In the genomic region with DNA sequence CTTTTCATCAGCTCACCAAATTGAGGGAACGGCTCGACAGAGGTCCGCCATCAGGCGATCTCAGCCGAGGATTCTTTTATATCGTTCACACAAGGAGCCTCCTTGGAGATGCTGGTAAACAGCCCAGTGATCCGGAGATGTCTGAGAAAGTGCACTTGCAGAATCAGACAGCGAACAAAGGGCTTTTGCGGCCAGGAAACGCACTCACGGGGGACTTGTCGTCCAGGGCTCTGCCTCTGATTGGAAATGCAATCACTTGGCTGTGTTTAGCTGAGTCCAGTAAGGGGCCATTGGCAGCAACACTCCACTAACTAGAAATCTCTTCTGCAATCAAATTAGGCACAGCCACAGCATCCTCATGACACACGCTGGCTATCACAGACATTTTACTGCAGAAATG, we compare ENCODE assay signal across 15 mouse cellular contexts.
DNase-seq lines count a peak whose midpoint lies in the region; ATAC-seq lines count a peak whose summit lies in the region.
"Had no signal": no experiment of that assay in that cellular context is flagged by ENCODE, and none has a peak within 500 bp of the region (broad histone marks: within the 10 kb centered on the region; RNA-seq: fewer than 3 reads in every experiment).

No protein-coding gene starts in this region.

- no peak overlapping the region for H3K4me3 ChIP-seq in hindbrain, embryonic 12.5 days
- H3K4me3 ChIP-seq in neural tube, embryonic 12.5 days, result no peak overlapping the region
- H3K4me3 ChIP-seq in kidney, embryonic 14.5 days (ENCODE audit: low read length), result no peak overlapping the region
- H3K4me3 ChIP-seq: heart, embryonic 10.5 days had no signal

- H3K9ac ChIP-seq in hindbrain, embryonic 12.5 days, result 0 out of 2 replicates have a peak overlapping the region, but pooled peaks have one; percentile 5
- no peak overlapping the region for H3K9ac ChIP-seq in neural tube, embryonic 12.5 days
- H3K9ac ChIP-seq in kidney, embryonic 14.5 days (ENCODE audit: low read depth, low read length), result no peak overlapping the region
- H3K9ac ChIP-seq: liver, embryonic 14.5 days had no signal

- peak; percentile 16 to 27 for DNase-seq in layer of hippocampus, postnatal 10 days (ENCODE audit: low spot score in 2 of 2)
- DNase-seq in layer of hippocampus, adult 9-11 months, result no peak
- peak; percentile 67 to 68 for DNase-seq in cerebellum, postnatal 14 days
- no peak for DNase-seq in gastrocnemius, postnatal 10 days
- DNase-seq in lung, postnatal 25 days (ENCODE audit: low spot score), result no peak
- DNase-seq: adrenal gland, adult 8-10 months; kidney, postnatal 4 days; spleen, adult 18-20 months had no signal

- peak overlapping the region; percentile 60 for H3K27ac ChIP-seq in hindbrain, embryonic 12.5 days
- no peak overlapping the region for H3K27ac ChIP-seq in neural tube, embryonic 12.5 days
- no peak overlapping the region for H3K27ac ChIP-seq in kidney, embryonic 14.5 days (ENCODE audit: low read depth, low read length)
- H3K27ac ChIP-seq: heart, embryonic 10.5 days; liver, embryonic 14.5 days; macrophage had no signal

- peak overlapping the region; percentile 33 for H3K4me2 ChIP-seq in hindbrain, embryonic 12.5 days (replicated peaks)
- H3K4me2 ChIP-seq in neural tube, embryonic 12.5 days (replicated peaks), result peak overlapping the region; percentile 28; the same call in 1 of the 2 replicates
- H3K4me2 ChIP-seq in kidney, embryonic 14.5 days (replicated peaks; ENCODE audit: low read depth, low read length), result no peak overlapping the region

- H3K4me1 ChIP-seq in hindbrain, embryonic 12.5 days, result peaks cover 10% of the 10 kb centered on the region
- H3K4me1 ChIP-seq in neural tube, embryonic 12.5 days, result no peaks in the 10 kb centered on the region
- no peaks in the 10 kb centered on the region for H3K4me1 ChIP-seq in kidney, embryonic 14.5 days (ENCODE audit: control insufficient read depth, insufficient read depth, low read length)

- no peaks in the 10 kb centered on the region for H3K27me3 ChIP-seq in hindbrain, embryonic 12.5 days
- no peaks in the 10 kb centered on the region for H3K27me3 ChIP-seq in neural tube, embryonic 12.5 days (replicated peaks)
- H3K27me3 ChIP-seq in kidney, embryonic 14.5 days (ENCODE audit: control insufficient read depth, insufficient read depth, low read length), result no peaks in the 10 kb centered on the region

- H3K36me3 ChIP-seq in hindbrain, embryonic 12.5 days, result no peaks in the 10 kb centered on the region
- no peaks in the 10 kb centered on the region for H3K36me3 ChIP-seq in neural tube, embryonic 12.5 days
- H3K36me3 ChIP-seq in kidney, embryonic 14.5 days (ENCODE audit: control insufficient read depth, insufficient read depth, low read length), result no peaks in the 10 kb centered on the region
- H3K36me3 ChIP-seq: heart, embryonic 10.5 days had no signal

- no peaks in the 10 kb centered on the region for H3K9me3 ChIP-seq in hindbrain, embryonic 12.5 days (replicated peaks)
- no peaks in the 10 kb centered on the region for H3K9me3 ChIP-seq in neural tube, embryonic 12.5 days
- no peaks in the 10 kb centered on the region for H3K9me3 ChIP-seq in kidney, embryonic 14.5 days (ENCODE audit: control insufficient read depth, low read length)
- H3K9me3 ChIP-seq: heart, embryonic 10.5 days had no signal

- 42% methylated on average over 13 of the region's 13 CpGs for WGBS in hindbrain, embryonic 12.5 days
- 44% methylated on average over 13 of the region's 13 CpGs for WGBS in neural tube, embryonic 12.5 days
- 64% methylated on average over 13 of the region's 13 CpGs for WGBS in kidney, embryonic 14.5 days

- no peak for ATAC-seq in hindbrain, embryonic 12.5 days (ENCODE audit: low FRiP score)
- no peak for ATAC-seq in neural tube, embryonic 12.5 days (ENCODE audit: low FRiP score, low read depth)
- ATAC-seq in kidney, embryonic 14.5 days (ENCODE audit: low FRiP score, low TSS enrichment), result no peak
- ATAC-seq: CD4-positive, CD25-positive, alpha-beta regulatory T cell, adult 4 months had no signal

Comparison
In these comparisons a context has a peak if more than half of its experiments do, and no peak if none do; other contexts are left out.
1. DNase-seq: peak in layer of hippocampus, postnatal 10 days (2 of 2) and cerebellum, postnatal 14 days (2 of 2); none in layer of hippocampus, adult 9-11 months (single experiment), gastrocnemius, postnatal 10 days (single experiment) and lung, postnatal 25 days (single experiment).